Mouse (Mus musculus): ENCODE data around the gene Olfr1046. TPM values are rescaled to one million over a fixed set of nuclear protein-coding genes. Genes with fewer than 3 reads are reported as not detected.
"Not testable (repeated sequence)": the region's sequence is repeated elsewhere in the genome, so short reads cannot be mapped to it uniquely, and the experiment has no call there.

Olfr1046 gene
- polyA plus RNA-seq, 1 experiment from 2014 or later = not detected

DNA sequence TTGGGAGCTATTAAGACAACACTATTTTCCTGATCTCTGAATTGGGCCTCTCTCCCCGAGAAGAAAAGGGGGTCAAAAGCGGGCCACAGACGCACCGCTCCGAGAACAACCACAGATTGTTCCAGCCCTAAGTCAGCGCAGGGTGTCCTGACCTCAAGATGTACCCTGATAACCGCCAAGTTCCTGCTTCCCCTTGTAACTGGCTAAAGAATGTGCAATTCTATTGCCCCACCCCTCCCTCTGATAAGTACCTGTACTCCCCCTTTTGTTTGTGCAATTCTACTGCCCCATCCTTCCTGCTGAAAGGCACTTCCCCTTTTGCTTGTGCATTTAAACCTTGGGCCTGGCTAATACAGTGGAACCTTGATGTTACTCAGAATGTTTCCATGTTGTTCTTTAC lies 43.7 kb downstream of the Olfr1046 start:
- H3K4me2 ChIP-seq (ENCODE audit: low read length); H3K27me3 ChIP-seq (ENCODE audit: control insufficient read depth, insufficient read depth, low read length); DNase-seq; H3K4me1 ChIP-seq (ENCODE audit: control insufficient read depth, insufficient read depth, low read length); ATAC-seq (ENCODE audit: low FRiP score, low TSS enrichment); H3K9ac ChIP-seq (replicated peaks; ENCODE audit: low read length); H3K27ac ChIP-seq (replicated peaks; ENCODE audit: low read depth, low read length); H3K36me3 ChIP-seq (ENCODE audit: control insufficient read depth, insufficient read depth, low read length); H3K9me3 ChIP-seq (ENCODE audit: control insufficient read depth, low read length); H3K4me3 ChIP-seq (replicated peaks; ENCODE audit: low read depth, low read length): not testable (repeated sequence)
- WGBS = 90% methylated on average over 7 of the region's 7 CpGs

GRCm38 (mm10) chr2:86167422-86167821 lies 51.7 kb downstream of the Olfr1046 start, which contains the start of gene Olfr1043:
Olfr1043 (minus strand) TSS chr2:86167522.
- Histone ChIP-seq H3K4me1 (ENCODE audit: control insufficient read depth, insufficient read depth, low read length) (no peaks in the 10 kb centered on the region), H3K9me3 (ENCODE audit: control insufficient read depth, low read length) (no peaks in the 10 kb centered on the region), H3K27me3 (ENCODE audit: control insufficient read depth, insufficient read depth, low read length) (no peaks in the 10 kb centered on the region), H3K9ac (replicated peaks; ENCODE audit: low read length) (no peak within 1 kb of the TSS), H3K4me2 (ENCODE audit: low read length) (no peak within 1 kb of the TSS), H3K27ac (replicated peaks; ENCODE audit: low read depth, low read length) (no peak within 1 kb of the TSS), H3K36me3 (ENCODE audit: control insufficient read depth, insufficient read depth, low read length) (no peaks in the 10 kb centered on the region), H3K4me3 (replicated peaks; ENCODE audit: low read depth, low read length) (no peak within 1 kb of the TSS)
- 93% methylated on average over 2 of the region's 2 CpGs for whole genome bisulfite sequencing
- DNase-seq (no peak), ATAC-seq (ENCODE audit: low FRiP score, low TSS enrichment) (no peak)

Other genes starting within 250 kb of the Olfr1046 start
- gene Olfr1029, start 245.4 kb downstream of the Olfr1046 start, polyA plus RNA-seq (2014; fragmentation: Nextera tagmentation; extraction: Ambion mirVana) = not detected in 2 replicates
- gene Olfr1030, start 240.0 kb downstream of the Olfr1046 start, polyA plus RNA-seq (2014; fragmentation: Nextera tagmentation; extraction: Ambion mirVana) = not detected in 2 replicates
- gene Olfr1031, start 229.0 kb downstream of the Olfr1046 start, polyA plus RNA-seq (2014; fragmentation: Nextera tagmentation; extraction: Ambion mirVana) = not detected in 2 replicates
- not detected in 2 replicates for gene Olfr1032, start 213.8 kb downstream of the Olfr1046 start, polyA plus RNA-seq (2014; fragmentation: Nextera tagmentation; extraction: Ambion mirVana)
- gene Olfr1033, start 198.7 kb downstream of the Olfr1046 start, polyA plus RNA-seq (2014; fragmentation: Nextera tagmentation; extraction: Ambion mirVana) = 0.63 TPM in 1 of 2 replicates, not detected in the other
- not detected in 2 replicates for gene Olfr1034, start 173.5 kb downstream of the Olfr1046 start, polyA plus RNA-seq (2014; fragmentation: Nextera tagmentation; extraction: Ambion mirVana)
- gene Olfr1036, start 145.3 kb downstream of the Olfr1046 start, polyA plus RNA-seq (2014; fragmentation: Nextera tagmentation; extraction: Ambion mirVana) = not detected in 2 replicates
- not detected in 2 replicates for gene Olfr1037, start 131.9 kb downstream of the Olfr1046 start, polyA plus RNA-seq (2014; fragmentation: Nextera tagmentation; extraction: Ambion mirVana)
- gene Olfr1039, start 83.4 kb downstream of the Olfr1046 start, polyA plus RNA-seq (2014; fragmentation: Nextera tagmentation; extraction: Ambion mirVana) = not detected in 2 replicates
- gene Olfr1040, start 72.6 kb downstream of the Olfr1046 start, polyA plus RNA-seq (2014; fragmentation: Nextera tagmentation; extraction: Ambion mirVana) = not detected in 2 replicates
- not detected in 2 replicates for gene Olfr1042, start 57.5 kb downstream of the Olfr1046 start, polyA plus RNA-seq (2014; fragmentation: Nextera tagmentation; extraction: Ambion mirVana)
- gene Olfr1043, start 51.8 kb downstream of the Olfr1046 start, polyA plus RNA-seq (2014; fragmentation: Nextera tagmentation; extraction: Ambion mirVana) = not detected in 2 replicates
- not detected in 2 replicates for gene Olfr1044, start 41.5 kb downstream of the Olfr1046 start, polyA plus RNA-seq (2014; fragmentation: Nextera tagmentation; extraction: Ambion mirVana)
- not detected in 2 replicates for gene Olfr52, start 33.6 kb downstream of the Olfr1046 start, polyA plus RNA-seq (2014; fragmentation: Nextera tagmentation; extraction: Ambion mirVana)
- gene Olfr1045, start 16.3 kb downstream of the Olfr1046 start, polyA plus RNA-seq (2014; fragmentation: Nextera tagmentation; extraction: Ambion mirVana) = not detected in 2 replicates
- not detected in 2 replicates for gene Olfr1047, start 12.1 kb upstream of the Olfr1046 start, polyA plus RNA-seq (2014; fragmentation: Nextera tagmentation; extraction: Ambion mirVana)
- not detected in 2 replicates for gene Olfr1048, start 21.0 kb upstream of the Olfr1046 start, polyA plus RNA-seq (2014; fragmentation: Nextera tagmentation; extraction: Ambion mirVana)
- gene Olfr1049, start 39.0 kb upstream of the Olfr1046 start, polyA plus RNA-seq (2014; fragmentation: Nextera tagmentation; extraction: Ambion mirVana) = not detected in 2 replicates
- gene Olfr1051, start 59.8 kb upstream of the Olfr1046 start, polyA plus RNA-seq (2014; fragmentation: Nextera tagmentation; extraction: Ambion mirVana) = not detected in 2 replicates
- gene Olfr1052, start 73.1 kb upstream of the Olfr1046 start, polyA plus RNA-seq (2014; fragmentation: Nextera tagmentation; extraction: Ambion mirVana) = not detected in 2 replicates
- gene Olfr1053, start 96.0 kb upstream of the Olfr1046 start, polyA plus RNA-seq (2014; fragmentation: Nextera tagmentation; extraction: Ambion mirVana) = not detected in 2 replicates
- not detected in 2 replicates for gene Olfr1054, start 116.1 kb upstream of the Olfr1046 start, polyA plus RNA-seq (2014; fragmentation: Nextera tagmentation; extraction: Ambion mirVana)
- gene Olfr1055, start 131.0 kb upstream of the Olfr1046 start, polyA plus RNA-seq (2014; fragmentation: Nextera tagmentation; extraction: Ambion mirVana) = not detected in 2 replicates
- not detected in 2 replicates for gene Olfr1056, start 143.2 kb upstream of the Olfr1046 start, polyA plus RNA-seq (2014; fragmentation: Nextera tagmentation; extraction: Ambion mirVana)
- gene Olfr1057, start 159.1 kb upstream of the Olfr1046 start, polyA plus RNA-seq (2014; fragmentation: Nextera tagmentation; extraction: Ambion mirVana) = not detected in 2 replicates
- not detected in 2 replicates for gene Olfr1058, start 169.2 kb upstream of the Olfr1046 start, polyA plus RNA-seq (2014; fragmentation: Nextera tagmentation; extraction: Ambion mirVana)
- not detected in 2 replicates for gene Olfr1061, start 194.7 kb upstream of the Olfr1046 start, polyA plus RNA-seq (2014; fragmentation: Nextera tagmentation; extraction: Ambion mirVana)
- gene Olfr1062, start 207.4 kb upstream of the Olfr1046 start, polyA plus RNA-seq (2014; fragmentation: Nextera tagmentation; extraction: Ambion mirVana) = not detected in 2 replicates
- gene Olfr1065, start 231.3 kb upstream of the Olfr1046 start, polyA plus RNA-seq (2014; fragmentation: Nextera tagmentation; extraction: Ambion mirVana) = not detected in 2 replicates
- gene Olfr1066, start 237.0 kb upstream of the Olfr1046 start, polyA plus RNA-seq (2014; fragmentation: Nextera tagmentation; extraction: Ambion mirVana) = not detected in 2 replicates

Measured in midbrain, embryonic 14.5 days (tissue).